Mouse (Mus musculus) cerebellum, adult 2 months (tissue): ENCODE results near the gene Rab17. TPM values are rescaled to one million over a fixed set of nuclear protein-coding genes. Genes with fewer than 3 reads are reported as not detected.
A peak's percentile ranks its signal among the peaks of the same experiment; 100 is the strongest.

Experiments used
- DNase-seq, 2 experiments: peaks; one replicate each; pipeline ENCODE4 v3.0.0; 2021
- H3K27ac ChIP-seq: fragments of 200-500 bp; 2 replicates; pipeline ENCODE4 v1.5.1; 2012; ENCODE audit warnings: low read length, control low read depth, inconsistent platforms; ENCODE audit not compliant: insufficient read depth
- H3K27me3 ChIP-seq: fragments of 200-500 bp; 2 replicates; pipeline ENCODE4 v1.6.1; 2012; ENCODE audit warnings: inconsistent platforms, mild to moderate bottlenecking, low read length, moderate library complexity; ENCODE audit not compliant: control insufficient read depth, insufficient read depth
- H3K4me1 ChIP-seq: fragments of 200-500 bp; 2 replicates; pipeline ENCODE4 v1.6.1; 2011; ENCODE audit warnings: low read length; ENCODE audit not compliant: control insufficient read depth, insufficient read depth
- H3K4me3 ChIP-seq: fragments of 200-500 bp; replicated peaks from 2 replicates; pipeline ENCODE3; 2011; ENCODE audit warnings: mild to moderate bottlenecking, low read depth, low read length, control low read depth; ENCODE audit not compliant: insufficient read depth
- CTCF ChIP-seq: fragments of 200-500 bp; IDR thresholded peaks from 2 replicates; pipeline ENCODE4 v1.5.1; 2011; ENCODE audit warnings: low read depth, mild to moderate bottlenecking, control low read depth, low read length, moderate library complexity, borderline replicate concordance; ENCODE audit not compliant: insufficient read depth
- POLR2A ChIP-seq: fragments of 200-500 bp; IDR thresholded peaks from 2 replicates; pipeline ENCODE4 v1.6.1; 2011; ENCODE audit warnings: low read length, control low read depth, borderline replicate concordance; ENCODE audit not compliant: insufficient read depth
- WGBS: fragments of 180-500 bp; shearing (Covaris S2); methylation state at CpG from one replicate; pipeline ENCODE4 v1.1.7; 2018; 5-methylcytosine and 5-hydroxymethylcytosine counted together
- polyA plus RNA-seq: library from polyadenylated mRNA; depleted of rRNA; stranded (reverse); fragments of >200 nt; gene quantifications from 2 replicates; pipeline ENCODE4 v1.2.3, GENCODE M21; 2012; rRNA removed

Gene Rab17
- not detected in 2 replicates for polyA plus RNA-seq

- Histone ChIP-seq H3K27ac (no peak within 1 kb of the TSS), H3K4me3 (no peak within 1 kb of the TSS), H3K4me1 (no peaks in the 10 kb centered on the region), H3K27me3 (no peaks in the 10 kb centered on the region)
- DNase-seq: no peak
- TF ChIP-seq POLR2A (no peak), CTCF (no peak)
- WGBS: 50% methylated on average over 9 of the region's 9 CpGs
Observed at GRCm38 (mm10) chr1:90969347-90969784, at the start of gene Rab17. Gene Rab17 (minus strand): TSS chr1:90969661.

GRCm38 (mm10) chr1:91017111-91017758 lies 47.8 kb upstream of the Rab17 start:
- peaks cover 4% of the 10 kb centered on the region; the same call in 1 of the 2 replicates for H3K4me1 ChIP-seq
- peak; percentile 29 to 38 for DNase-seq
- H3K27me3 ChIP-seq: no peaks in the 10 kb centered on the region
- TF ChIP-seq POLR2A: no peak
- TF ChIP-seq CTCF: no peak
- no peak overlapping the region for H3K27ac ChIP-seq
- 16% methylated on average over 20 of the region's 20 CpGs for WGBS
- no peak overlapping the region for H3K4me3 ChIP-seq

GRCm38 (mm10) chr1:91015571-91015970 lies 46.1 kb upstream of the Rab17 start:
- Histone ChIP-seq H3K27me3 (no peaks in the 10 kb centered on the region), H3K4me3 (no peak overlapping the region), H3K27ac (no peak overlapping the region), H3K4me1 (peaks cover 4% of the 10 kb centered on the region; the same call in 1 of the 2 replicates)
- no peak for DNase-seq
- TF ChIP-seq POLR2A (no peak), CTCF (no peak)
- WGBS: 78% methylated on average over 7 of the region's 7 CpGs

- TF ChIP-seq CTCF: no peak
- no peak for TF ChIP-seq POLR2A
- 73% methylated on average over 3 of the region's 3 CpGs for WGBS
Observed at GRCm38 (mm10) chr1:91013803-91014202, 44.3 kb upstream of the Rab17 start.

GRCm38 (mm10) chr1:91011336-91011735 lies 41.9 kb upstream of the Rab17 start:
- Histone ChIP-seq H3K27ac (no peak overlapping the region), H3K4me1 (peaks cover 4% of the 10 kb centered on the region), H3K4me3 (no peak overlapping the region), H3K27me3 (no peaks in the 10 kb centered on the region)
- DNase-seq: no peak
- 94% methylated on average over 3 of the region's 3 CpGs for WGBS
- no peak for TF ChIP-seq POLR2A

More at GRCm38 (mm10) chr1:91013803-91014202, 44.3 kb upstream of the Rab17 start:
- H3K27ac ChIP-seq: no peak overlapping the region
- H3K4me3 ChIP-seq: no peak overlapping the region
- DNase-seq: no peak
- peaks cover 4% of the 10 kb centered on the region for H3K4me1 ChIP-seq
- H3K27me3 ChIP-seq: no peaks in the 10 kb centered on the region

GRCm38 (mm10) chr1:91010716-91011115 lies 41.3 kb upstream of the Rab17 start:
- 94% methylated on average over 2 of the region's 2 CpGs for WGBS
- H3K4me3 ChIP-seq: no peak overlapping the region
- peaks cover 4% of the 10 kb centered on the region for H3K4me1 ChIP-seq
- DNase-seq: no peak
- TF ChIP-seq CTCF (no peak), POLR2A (no peak)
- H3K27me3 ChIP-seq: no peaks in the 10 kb centered on the region
- no peak overlapping the region for H3K27ac ChIP-seq

GRCm38 (mm10) chr1:91010216-91010615 lies 40.8 kb upstream of the Rab17 start:
- no peak overlapping the region for H3K27ac ChIP-seq
- H3K4me3 ChIP-seq: no peak overlapping the region
- peaks cover 4% of the 10 kb centered on the region for H3K4me1 ChIP-seq
- H3K27me3 ChIP-seq: no peaks in the 10 kb centered on the region
- WGBS: 96% methylated on average over 7 of the region's 7 CpGs
- TF ChIP-seq POLR2A (no peak), CTCF (no peak)
- DNase-seq: no peak

- 73% methylated on average over 6 of the region's 6 CpGs for WGBS
- TF ChIP-seq CTCF: no peak
- no peak for TF ChIP-seq POLR2A
- H3K27me3 ChIP-seq: no peaks in the 10 kb centered on the region
- peak in 1 of 2 experiments; percentile 17 for DNase-seq
- H3K27ac ChIP-seq: no peak overlapping the region
- peaks cover 4% of the 10 kb centered on the region for H3K4me1 ChIP-seq
- no peak overlapping the region for H3K4me3 ChIP-seq
Observed at GRCm38 (mm10) chr1:91009266-91009665, 39.8 kb upstream of the Rab17 start.
